Mouse (Mus musculus) embryonic facial prominence, embryonic 11.5 days (tissue): ENCODE results near the gene Ldlrap1. TPM values are rescaled to one million over a fixed set of nuclear protein-coding genes. Genes with fewer than 3 reads are reported as not detected.
A peak's percentile ranks its signal among the peaks of the same experiment; 100 is the strongest.
"Not testable (repeated sequence)": the region's sequence is repeated elsewhere in the genome, so short reads cannot be mapped to it uniquely, and the experiment has no call there.

Source experiments
- ATAC-seq: fragments of 200-750 bp; cut with Nextera tagmentation; replicated peaks from 2 replicates; pipeline ENCODE4 v1.8.0; 2017; ENCODE audit warnings: low read depth; ENCODE audit not compliant: insufficient number of reproducible peaks, low FRiP score, low TSS enrichment
- DNase-seq: peaks from one replicate; pipeline ENCODE4 v3.0.0-alpha.2; 2015; ENCODE audit warnings: low spot score
- H3K27ac ChIP-seq: fragments of 300-500 bp; sonication (generic); replicated peaks from 2 replicates; pipeline ENCODE4 v1.5.1; 2014; ENCODE audit warnings: mild to moderate bottlenecking, low read depth, low read length, control low read depth
- H3K27me3 ChIP-seq: fragments of 300-500 bp; sonication (generic); 2 replicates; pipeline ENCODE4 v1.6.1; 2014; ENCODE audit warnings: mild to moderate bottlenecking, low read length, moderate library complexity, mixed read lengths; ENCODE audit not compliant: control insufficient read depth, insufficient read depth
- H3K36me3 ChIP-seq: fragments of 300-500 bp; sonication (generic); replicated peaks from 2 replicates; pipeline ENCODE4 v1.6.1; 2014; ENCODE audit warnings: low read depth, mild to moderate bottlenecking, low read length, moderate library complexity, mixed read lengths; ENCODE audit not compliant: control insufficient read depth, insufficient read depth
- H3K4me1 ChIP-seq: fragments of 300-500 bp; sonication (generic); 2 replicates; pipeline ENCODE4 v1.6.1; 2014; ENCODE audit warnings: low read length, mixed read lengths; ENCODE audit not compliant: control insufficient read depth, insufficient read depth
- H3K4me2 ChIP-seq: fragments of 300-500 bp; sonication (generic); 2 replicates; pipeline ENCODE4 v1.6.1; 2014; ENCODE audit warnings: low read depth, mild to moderate bottlenecking, control low read depth, low read length, moderate library complexity
- H3K4me3 ChIP-seq: fragments of 300-500 bp; sonication (generic); 2 replicates; pipeline ENCODE4 v1.5.1; 2014; ENCODE audit warnings: low read depth, low read length, control low read depth
- H3K9ac ChIP-seq: fragments of 300-500 bp; sonication (generic); replicated peaks from 2 replicates; pipeline ENCODE4 v1.6.1; 2014; ENCODE audit warnings: mild to moderate bottlenecking, control low read depth, low read length
- H3K9me3 ChIP-seq: fragments of 300-500 bp; sonication (generic); replicated peaks from 2 replicates; pipeline ENCODE4 v1.6.1; 2016; ENCODE audit warnings: mild to moderate bottlenecking, low read length, inconsistent platforms, mixed read lengths; ENCODE audit not compliant: control insufficient read depth
- WGBS: fragments of 180-500 bp; shearing (Covaris S2); extraction: QIAGEN DNeasy Blood & Tissue Kit; methylation state at CpG from one replicate; pipeline ENCODE4 v1.1.7; 2014; 5-methylcytosine and 5-hydroxymethylcytosine counted together
- polyA plus RNA-seq: library from polyadenylated mRNA; unstranded; fragments of >200 nt; fragmentation: Nextera tagmentation; extraction: Ambion mirVana; gene quantifications from 2 replicates; pipeline ENCODE4 v1.2.1, GENCODE M21; 2014

Ldlrap1 gene
- polyA plus RNA-seq, 1 experiment from 2014 or later, result 9.6 TPM

- WGBS, result 12% methylated on average over 4 of the region's 4 CpGs
- H3K4me2 ChIP-seq, result no peak overlapping the region
- peaks cover 2% of the 10 kb centered on the region; the same call in 1 of the 2 replicates for H3K36me3 ChIP-seq
- H3K9me3 ChIP-seq, result no peaks in the 10 kb centered on the region
- no peaks in the 10 kb centered on the region for H3K4me1 ChIP-seq
- H3K27me3 ChIP-seq, result no peaks in the 10 kb centered on the region
- no peak overlapping the region for H3K27ac ChIP-seq
- H3K9ac ChIP-seq, result no peak overlapping the region
- ATAC-seq (peak; percentile 56), DNase-seq (peak; percentile 85)
- H3K4me3 ChIP-seq, result no peak overlapping the region
Measured at GRCm38 (mm10) chr4:134799272-134799671, 31.4 kb upstream of the Ldlrap1 start.

- Histone ChIP-seq H3K9ac (0 out of 2 replicates have a peak overlapping the region, but pooled peaks have one; percentile 2), H3K27ac (no peak overlapping the region), H3K9me3 (no peaks in the 10 kb centered on the region), H3K4me3 (no peak overlapping the region), H3K4me1 (no peaks in the 10 kb centered on the region), H3K4me2 (no peak overlapping the region), H3K27me3 (no peaks in the 10 kb centered on the region), H3K36me3 (peaks cover 2% of the 10 kb centered on the region; the same call in 1 of the 2 replicates)
- WGBS, result 50% methylated on average over 3 of the region's 3 CpGs
- ATAC-seq (no peak), DNase-seq (no peak)
Measured at GRCm38 (mm10) chr4:134798861-134799260, 31.0 kb upstream of the Ldlrap1 start.

- no peak for DNase-seq
- Histone ChIP-seq H3K9me3 (no peaks in the 10 kb centered on the region), H3K4me1 (no peaks in the 10 kb centered on the region), H3K4me3 (no peak overlapping the region), H3K4me2 (no peak overlapping the region), H3K36me3 (0 out of 2 replicates have a peak, but pooled peaks cover 2% of the 10 kb centered on the region), H3K9ac (no peak overlapping the region), H3K27ac (no peak overlapping the region), H3K27me3 (no peaks in the 10 kb centered on the region)
- WGBS, result 77% methylated on average over 6 of the region's 6 CpGs
- no peak for ATAC-seq
Measured at GRCm38 (mm10) chr4:134797621-134798020, 29.8 kb upstream of the Ldlrap1 start.

- Histone ChIP-seq H3K27ac (no peak overlapping the region), H3K4me1 (no peaks in the 10 kb centered on the region), H3K9ac (no peak overlapping the region), H3K36me3 (no peaks in the 10 kb centered on the region), H3K27me3 (no peaks in the 10 kb centered on the region), H3K4me2 (no peak overlapping the region), H3K9me3 (no peaks in the 10 kb centered on the region), H3K4me3 (no peak overlapping the region)
- DNase-seq, result no peak
- no peak for ATAC-seq
- whole genome bisulfite sequencing, result 28% methylated on average over 7 of the region's 7 CpGs
Measured at GRCm38 (mm10) chr4:134796581-134797361, 28.9 kb upstream of the Ldlrap1 start.

- no peaks in the 10 kb centered on the region for H3K9me3 ChIP-seq
- H3K9ac ChIP-seq, result no peak overlapping the region
- H3K4me2 ChIP-seq, result no peak overlapping the region
- H3K27ac ChIP-seq, result no peak overlapping the region
- no peaks in the 10 kb centered on the region for H3K27me3 ChIP-seq
- no peaks in the 10 kb centered on the region for H3K36me3 ChIP-seq
- no peak for DNase-seq
- no peak overlapping the region for H3K4me3 ChIP-seq
- WGBS, result 82% methylated on average over 5 of the region's 5 CpGs
- no peak for ATAC-seq
- H3K4me1 ChIP-seq, result no peaks in the 10 kb centered on the region
Measured at GRCm38 (mm10) chr4:134795819-134796485, 28.1 kb upstream of the Ldlrap1 start.

GRCm38 (mm10) chr4:134794959-134795358 is 27.1 kb upstream of the Ldlrap1 start:
- not testable (repeated sequence) for H3K4me2 ChIP-seq, ATAC-seq, H3K9ac ChIP-seq, H3K4me3 ChIP-seq, H3K27ac ChIP-seq, H3K4me1 ChIP-seq, DNase-seq, H3K36me3 ChIP-seq, H3K27me3 ChIP-seq, H3K9me3 ChIP-seq

- ATAC-seq (no peak), DNase-seq (peak; percentile 77)
- H3K27me3 ChIP-seq, result no peaks in the 10 kb centered on the region
- H3K4me3 ChIP-seq, result no peak overlapping the region
- 45% methylated on average over 10 of the region's 10 CpGs for WGBS
- H3K36me3 ChIP-seq, result no peaks in the 10 kb centered on the region
- no peak overlapping the region for H3K4me2 ChIP-seq
- no peak overlapping the region for H3K9ac ChIP-seq
- no peak overlapping the region for H3K27ac ChIP-seq
- no peaks in the 10 kb centered on the region for H3K4me1 ChIP-seq
- H3K9me3 ChIP-seq, result no peaks in the 10 kb centered on the region
Measured at GRCm38 (mm10) chr4:134793213-134793956, 25.6 kb upstream of the Ldlrap1 start.
